Mouse (Mus musculus) hindbrain, embryonic 11.5 days (tissue): Measurements from ENCODE around the gene Heatr1. TPM values are rescaled to one million over a fixed set of nuclear protein-coding genes. Genes with fewer than 3 reads are reported as not detected.

Experiments
- ATAC-seq: fragments of 200-750 bp; cut with Nextera tagmentation; 2 replicates; pipeline ENCODE4 v1.8.0; 2017; ENCODE audit warnings: mild to moderate bottlenecking, moderate TSS enrichment, moderate library complexity; ENCODE audit not compliant: low FRiP score
- DNase-seq: peaks from one replicate; pipeline ENCODE4 v3.0.0-alpha.2; 2015; ENCODE audit warnings: low spot score
- H3K27ac ChIP-seq: fragments of 300-500 bp; sonication (generic); 2 replicates; pipeline ENCODE4 v1.5.1; 2014; ENCODE audit warnings: mild to moderate bottlenecking, low read depth, low read length
- H3K27me3 ChIP-seq: fragments of 300-500 bp; sonication (generic); 2 replicates; pipeline ENCODE4 v1.6.1; 2014; ENCODE audit warnings: mild to moderate bottlenecking, low read length, moderate library complexity, mixed read lengths; ENCODE audit not compliant: control insufficient read depth, insufficient read depth
- H3K36me3 ChIP-seq: fragments of 300-500 bp; sonication (generic); 2 replicates; pipeline ENCODE4 v1.6.1; 2014; ENCODE audit warnings: mild to moderate bottlenecking, low read length, moderate library complexity, mixed read lengths; ENCODE audit not compliant: control insufficient read depth, insufficient read depth
- H3K4me1 ChIP-seq: fragments of 300-500 bp; sonication (generic); replicated peaks from 2 replicates; pipeline ENCODE4 v1.6.1; 2014; ENCODE audit warnings: low read length, mixed read lengths; ENCODE audit not compliant: control insufficient read depth, insufficient read depth
- H3K4me2 ChIP-seq: fragments of 300-500 bp; sonication (generic); replicated peaks from 2 replicates; pipeline ENCODE4 v1.6.1; 2014; ENCODE audit warnings: mild to moderate bottlenecking, low read depth, low read length
- H3K4me3 ChIP-seq: fragments of 300-500 bp; sonication (generic); 2 replicates; pipeline ENCODE4 v1.5.1; 2014; ENCODE audit warnings: low read depth, low read length
- H3K9ac ChIP-seq: fragments of 300-500 bp; sonication (generic); 2 replicates; pipeline ENCODE4 v1.6.1; 2014; ENCODE audit warnings: low read depth, low read length
- H3K9me3 ChIP-seq: fragments of 300-500 bp; sonication (generic); 2 replicates; pipeline ENCODE4 v1.6.1; 2016; ENCODE audit warnings: low read length; ENCODE audit not compliant: control insufficient read depth
- WGBS: fragments of 180-500 bp; shearing (Covaris S2); extraction: QIAGEN DNeasy Blood & Tissue Kit; methylation state at CpG from one replicate; pipeline ENCODE4 v1.1.7; 2014; 5-methylcytosine and 5-hydroxymethylcytosine counted together
- polyA plus RNA-seq: library from polyadenylated mRNA; unstranded; fragments of >200 nt; fragmentation: Nextera tagmentation; extraction: Ambion mirVana; gene quantifications from 2 replicates; pipeline ENCODE4 v1.2.1, GENCODE M21; 2014

The Heatr1 gene
- polyA plus RNA-seq, 1 experiment from 2014 or later = 37.2 TPM

- no peak overlapping the region for H3K4me3 ChIP-seq
- H3K27ac ChIP-seq = no peak overlapping the region
- ATAC-seq (no peak), DNase-seq (no peak)
- H3K9me3 ChIP-seq = no peaks in the 10 kb centered on the region
- no peaks in the 10 kb centered on the region for H3K27me3 ChIP-seq
- no peak overlapping the region for H3K4me2 ChIP-seq
- 86% methylated on average over 5 of the region's 5 CpGs for WGBS
- no peaks in the 10 kb centered on the region for H3K4me1 ChIP-seq
- no peak overlapping the region for H3K9ac ChIP-seq
- H3K36me3 ChIP-seq = peaks cover 14% of the 10 kb centered on the region; the same call in 1 of the 2 replicates
Measured at GRCm38 (mm10) chr13:12433843-12434242, 39.0 kb downstream of the Heatr1 start.

GRCm38 (mm10) chr13:12439586-12439985 is 44.8 kb downstream of the Heatr1 start:
- no peak overlapping the region for H3K9ac ChIP-seq
- no peaks in the 10 kb centered on the region for H3K27me3 ChIP-seq
- H3K4me1 ChIP-seq = no peaks in the 10 kb centered on the region
- H3K4me2 ChIP-seq = no peak overlapping the region
- ATAC-seq (no peak), DNase-seq (no peak)
- 92% methylated on average over 3 of the region's 3 CpGs for WGBS
- H3K4me3 ChIP-seq = no peak overlapping the region
- H3K9me3 ChIP-seq = no peaks in the 10 kb centered on the region
- H3K27ac ChIP-seq = no peak overlapping the region
- 0 out of 2 replicates have a peak, but pooled peaks cover 5% of the 10 kb centered on the region for H3K36me3 ChIP-seq

GRCm38 (mm10) chr13:12440813-12441212 is 46.0 kb downstream of the Heatr1 start:
- no peaks in the 10 kb centered on the region for H3K4me1 ChIP-seq
- no peak overlapping the region for H3K4me2 ChIP-seq
- WGBS = 90% methylated on average over 6 of the region's 6 CpGs
- no peak overlapping the region for H3K4me3 ChIP-seq
- no peak for DNase-seq
- H3K9me3 ChIP-seq = no peaks in the 10 kb centered on the region
- 0 out of 2 replicates have a peak, but pooled peaks cover 5% of the 10 kb centered on the region for H3K36me3 ChIP-seq
- H3K27me3 ChIP-seq = no peaks in the 10 kb centered on the region
- H3K27ac ChIP-seq = no peak overlapping the region
- no peak overlapping the region for H3K9ac ChIP-seq
- no peak for ATAC-seq

GRCm38 (mm10) chr13:12442008-12442587 is 47.3 kb downstream of the Heatr1 start:
- no peaks in the 10 kb centered on the region for H3K27me3 ChIP-seq
- DNase-seq (no peak), ATAC-seq (no peak)
- no peaks in the 10 kb centered on the region for H3K4me1 ChIP-seq
- no peak overlapping the region for H3K4me3 ChIP-seq
- H3K4me2 ChIP-seq = no peak overlapping the region
- 0 out of 2 replicates have a peak, but pooled peaks cover 3% of the 10 kb centered on the region for H3K36me3 ChIP-seq
- H3K27ac ChIP-seq = no peak overlapping the region
- WGBS = 85% methylated on average over 2 of the region's 2 CpGs
- H3K9me3 ChIP-seq = no peaks in the 10 kb centered on the region
- no peak overlapping the region for H3K9ac ChIP-seq

GRCm38 (mm10) chr13:12453150-12453549 is 58.3 kb downstream of the Heatr1 start:
- no peak overlapping the region for H3K9ac ChIP-seq
- H3K4me2 ChIP-seq = no peak overlapping the region
- H3K27me3 ChIP-seq = no peaks in the 10 kb centered on the region
- ATAC-seq (no peak), DNase-seq (no peak)
- H3K9me3 ChIP-seq = no peaks in the 10 kb centered on the region
- no peaks in the 10 kb centered on the region for H3K4me1 ChIP-seq
- H3K4me3 ChIP-seq = no peak overlapping the region
- H3K27ac ChIP-seq = no peak overlapping the region
- H3K36me3 ChIP-seq = no peaks in the 10 kb centered on the region
- 90% methylated on average over 14 of the region's 14 CpGs for WGBS

- H3K27ac ChIP-seq = no peak overlapping the region
- ATAC-seq = no peak
- 77% methylated on average over 7 of the region's 7 CpGs for WGBS
Measured at GRCm38 (mm10) chr13:12454686-12455390, 60.0 kb downstream of the Heatr1 start.

GRCm38 (mm10) chr13:12456711-12457110 is 61.9 kb downstream of the Heatr1 start:
- no peak overlapping the region for H3K9ac ChIP-seq
- H3K4me3 ChIP-seq = no peak overlapping the region
- no peaks in the 10 kb centered on the region for H3K27me3 ChIP-seq
- no peaks in the 10 kb centered on the region for H3K4me1 ChIP-seq
- no peak for ATAC-seq
- H3K4me2 ChIP-seq = no peak overlapping the region
- 83% methylated on average over 7 of the region's 7 CpGs for WGBS
- no peaks in the 10 kb centered on the region for H3K36me3 ChIP-seq
- H3K27ac ChIP-seq = no peak overlapping the region
- H3K9me3 ChIP-seq = no peaks in the 10 kb centered on the region
- DNase-seq = no peak

More at GRCm38 (mm10) chr13:12454686-12455390, 60.0 kb downstream of the Heatr1 start:
- DNase-seq = no peak
- H3K27me3 ChIP-seq = no peaks in the 10 kb centered on the region
- H3K4me3 ChIP-seq = no peak overlapping the region
- no peaks in the 10 kb centered on the region for H3K9me3 ChIP-seq
- H3K4me2 ChIP-seq = no peak overlapping the region
- H3K36me3 ChIP-seq = no peaks in the 10 kb centered on the region
- no peaks in the 10 kb centered on the region for H3K4me1 ChIP-seq
- no peak overlapping the region for H3K9ac ChIP-seq

GRCm38 (mm10) chr13:12460443-12460842 is 65.6 kb downstream of the Heatr1 start:
- peak overlapping the region; percentile 71 for H3K9ac ChIP-seq
- peak; percentile 20 for DNase-seq
- WGBS = 8% methylated on average over 8 of the region's 8 CpGs
- H3K4me2 ChIP-seq = peak overlapping the region; percentile 67
- H3K9me3 ChIP-seq = no peaks in the 10 kb centered on the region
- no peaks in the 10 kb centered on the region for H3K4me1 ChIP-seq
- H3K4me3 ChIP-seq = peak overlapping the region; percentile 75
- no peak overlapping the region for H3K27ac ChIP-seq
- no peaks in the 10 kb centered on the region for H3K36me3 ChIP-seq
- no peaks in the 10 kb centered on the region for H3K27me3 ChIP-seq
- ATAC-seq = 0 out of 2 replicates have a peak, but pooled peaks have one; percentile 2
